Mouse (Mus musculus) heart, embryonic 15.5 days (tissue): ENCODE data around the gene Gsc. TPM values are rescaled to one million over a fixed set of nuclear protein-coding genes. Genes with fewer than 3 reads are reported as not detected.
A peak's percentile ranks its signal among the peaks of the same experiment; 100 is the strongest.

Experiments used
- ATAC-seq: fragments of 200-750 bp; cut with Nextera tagmentation; replicated peaks from 2 replicates; pipeline ENCODE4 v1.8.0; 2017; ENCODE audit warnings: low read depth, moderate TSS enrichment; ENCODE audit not compliant: insufficient number of reproducible peaks, insufficient read depth, low FRiP score
- H3K27ac ChIP-seq: fragments of 300-500 bp; sonication (generic); 2 replicates; pipeline ENCODE4 v1.5.1; 2015; ENCODE audit warnings: mild to moderate bottlenecking, inconsistent platforms
- H3K27me3 ChIP-seq: fragments of 300-500 bp; sonication (generic); 2 replicates; pipeline ENCODE4 v1.6.1; 2015; ENCODE audit warnings: inconsistent platforms
- H3K36me3 ChIP-seq: fragments of 300-500 bp; sonication (generic); 2 replicates; pipeline ENCODE4 v1.6.1; 2015; ENCODE audit warnings: mild to moderate bottlenecking, inconsistent platforms
- H3K4me1 ChIP-seq: fragments of 300-500 bp; sonication (generic); replicated peaks from 2 replicates; pipeline ENCODE4 v1.6.1; 2015; ENCODE audit warnings: inconsistent platforms
- H3K4me2 ChIP-seq: fragments of 300-500 bp; sonication (generic); 2 replicates; pipeline ENCODE4 v1.6.1; 2015; ENCODE audit warnings: inconsistent platforms, mild to moderate bottlenecking, moderate library complexity
- H3K4me3 ChIP-seq: fragments of 300-500 bp; sonication (generic); 2 replicates; pipeline ENCODE4 v1.5.1; 2015; ENCODE audit warnings: mild to moderate bottlenecking, inconsistent platforms
- H3K9ac ChIP-seq: fragments of 300-500 bp; sonication (generic); 2 replicates; pipeline ENCODE4 v1.6.1; 2015; ENCODE audit warnings: mild to moderate bottlenecking, inconsistent platforms
- H3K9me3 ChIP-seq: fragments of 300-500 bp; sonication (generic); replicated peaks from 2 replicates; pipeline ENCODE4 v1.6.1; 2016; ENCODE audit warnings: inconsistent platforms
- WGBS: fragments of 180-500 bp; shearing (Covaris S2); methylation state at CpG from one replicate; pipeline ENCODE4 v1.1.7; 2015; ENCODE audit warnings: mixed read lengths; 5-methylcytosine and 5-hydroxymethylcytosine counted together
- polyA plus RNA-seq: library from polyadenylated mRNA; unstranded; fragments of >200 nt; fragmentation: Nextera tagmentation; extraction: Ambion mirVana; gene quantifications from 2 replicates; pipeline ENCODE4 v1.2.1, GENCODE M21; 2015

The Gsc gene
- polyA plus RNA-seq, 1 experiment from 2014 or later: 0.54 TPM

GRCm38 (mm10) chr12:104474881-104475740 is 2.0 kb upstream of the Gsc start:
- no peak overlapping the region for H3K4me3 ChIP-seq
- no peaks in the 10 kb centered on the region for H3K9me3 ChIP-seq
- no peak overlapping the region for H3K27ac ChIP-seq
- H3K4me1 ChIP-seq: peaks cover 32% of the 10 kb centered on the region
- WGBS: 6% methylated on average over 22 of the region's 22 CpGs
- H3K36me3 ChIP-seq: no peaks in the 10 kb centered on the region
- H3K27me3 ChIP-seq: peaks cover 96% of the 10 kb centered on the region
- H3K4me2 ChIP-seq: no peak overlapping the region
- H3K9ac ChIP-seq: no peak overlapping the region
- ATAC-seq: no peak

GRCm38 (mm10) chr12:104474191-104474871 is 1.2 kb upstream of the Gsc start:
- Histone ChIP-seq H3K36me3 (no peaks in the 10 kb centered on the region), H3K4me3 (peak overlapping the region; percentile 25), H3K27me3 (peaks cover 95% of the 10 kb centered on the region), H3K9ac (no peak overlapping the region), H3K4me1 (peaks cover 32% of the 10 kb centered on the region), H3K27ac (no peak overlapping the region), H3K4me2 (no peak overlapping the region; the same call in 1 of the 2 replicates), H3K9me3 (no peaks in the 10 kb centered on the region)
- ATAC-seq: no peak
- WGBS: 2% methylated on average over 42 of the region's 42 CpGs

- Histone ChIP-seq H3K4me1 (peaks cover 37% of the 10 kb centered on the region), H3K27ac (no peak overlapping the region), H3K9ac (no peak overlapping the region), H3K4me2 (peak overlapping the region; percentile 96), H3K27me3 (peaks cover 93% of the 10 kb centered on the region), H3K36me3 (no peaks in the 10 kb centered on the region), H3K9me3 (no peaks in the 10 kb centered on the region), H3K4me3 (peak overlapping the region; percentile 63)
- WGBS: 4% methylated on average over 17 of the region's 18 CpGs
- ATAC-seq: no peak
Observed at GRCm38 (mm10) chr12:104473492-104473891, 362 bp upstream of the Gsc start.

DNA sequence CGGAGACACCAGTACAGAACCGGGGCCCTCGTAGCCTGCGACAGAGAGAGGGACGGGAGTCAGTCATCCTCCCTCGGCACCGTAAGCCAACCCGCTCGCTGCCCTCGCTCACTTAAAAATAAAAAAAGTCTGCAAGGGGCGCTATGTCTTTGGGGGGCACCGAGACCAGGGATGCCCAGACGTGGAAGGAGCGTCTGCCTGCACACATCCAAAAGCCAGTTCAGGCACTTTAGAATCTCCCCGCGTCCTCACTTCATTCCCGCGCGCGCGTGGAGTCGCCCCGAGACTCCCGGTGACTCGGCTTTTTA is 958 bp downstream of the Gsc start:
- Histone ChIP-seq H3K9ac (no peak overlapping the region), H3K36me3 (no peaks in the 10 kb centered on the region), H3K4me1 (peaks cover 39% of the 10 kb centered on the region), H3K4me2 (peak overlapping the region; percentile 96), H3K27me3 (peaks cover 84% of the 10 kb centered on the region), H3K4me3 (peak overlapping the region; percentile 63), H3K27ac (no peak overlapping the region), H3K9me3 (no peaks in the 10 kb centered on the region)
- 1% methylated on average over 25 of the region's 25 CpGs for WGBS
- no peak for ATAC-seq

DNA sequence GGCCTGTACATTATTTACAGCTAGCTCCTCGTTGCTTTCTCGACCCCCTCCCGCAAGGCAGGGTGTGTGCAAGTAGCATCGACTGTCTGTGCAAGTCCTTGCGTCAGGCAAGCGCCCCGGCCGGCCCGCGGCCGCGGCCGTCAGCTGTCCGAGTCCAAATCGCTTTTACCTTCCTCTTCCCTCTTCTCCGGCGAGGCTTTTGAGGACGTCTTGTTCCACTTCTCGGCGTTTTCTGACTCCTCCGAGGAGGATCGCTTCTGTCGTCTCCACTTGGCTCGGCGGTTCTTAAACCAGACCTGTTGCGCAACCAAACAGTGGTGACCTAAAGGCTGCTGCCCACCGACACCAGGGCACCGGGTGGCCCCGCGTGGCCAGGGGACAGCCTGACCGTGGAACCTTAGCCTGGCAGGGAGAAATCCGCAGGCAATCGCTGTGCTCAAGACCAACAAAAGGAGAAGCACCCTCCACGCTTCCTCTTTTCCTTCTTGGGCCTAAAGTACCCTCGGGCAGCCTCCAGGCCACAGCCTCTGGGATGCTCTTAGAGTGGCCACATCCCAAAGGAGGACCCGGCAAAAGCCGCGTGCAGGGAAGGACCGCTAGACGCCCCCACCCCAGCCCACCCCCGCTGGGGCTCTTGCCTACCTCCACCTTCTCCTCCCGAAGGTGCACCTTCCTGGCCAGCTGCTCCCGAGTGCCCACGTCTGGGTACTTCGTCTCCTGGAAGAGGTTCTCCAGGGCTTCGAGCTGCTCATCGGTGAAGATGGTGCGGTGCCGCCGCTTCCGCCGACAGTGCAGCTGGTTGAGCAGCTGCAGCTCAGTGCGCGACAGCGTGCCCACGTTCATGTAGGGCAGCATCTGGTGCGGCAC is 1.5 kb downstream of the Gsc start:
- H3K27ac ChIP-seq: no peak overlapping the region
- H3K9me3 ChIP-seq: no peaks in the 10 kb centered on the region
- H3K27me3 ChIP-seq: peaks cover 78% of the 10 kb centered on the region
- WGBS: 7% methylated on average over 57 of the region's 57 CpGs
- H3K4me2 ChIP-seq: peak overlapping the region; percentile 96
- no peaks in the 10 kb centered on the region for H3K36me3 ChIP-seq
- peak overlapping the region; percentile 63 for H3K4me3 ChIP-seq
- ATAC-seq: no peak
- peaks cover 39% of the 10 kb centered on the region for H3K4me1 ChIP-seq
- no peak overlapping the region for H3K9ac ChIP-seq

- WGBS: 53% methylated on average over 6 of the region's 6 CpGs
- H3K4me3 ChIP-seq: no peak overlapping the region
- H3K36me3 ChIP-seq: no peaks in the 10 kb centered on the region
- H3K4me2 ChIP-seq: no peak overlapping the region
- H3K9ac ChIP-seq: no peak overlapping the region
- H3K27me3 ChIP-seq: peaks cover 69% of the 10 kb centered on the region
- ATAC-seq: no peak
- peaks cover 41% of the 10 kb centered on the region for H3K4me1 ChIP-seq
- H3K27ac ChIP-seq: no peak overlapping the region
- no peaks in the 10 kb centered on the region for H3K9me3 ChIP-seq
Observed at GRCm38 (mm10) chr12:104470646-104471045, 2.5 kb downstream of the Gsc start.

GRCm38 (mm10) chr12:104468783-104469182 is 4.3 kb downstream of the Gsc start:
- H3K9ac ChIP-seq: no peak overlapping the region
- ATAC-seq: 0 out of 2 replicates have a peak, but pooled peaks have one; percentile 6

DNA sequence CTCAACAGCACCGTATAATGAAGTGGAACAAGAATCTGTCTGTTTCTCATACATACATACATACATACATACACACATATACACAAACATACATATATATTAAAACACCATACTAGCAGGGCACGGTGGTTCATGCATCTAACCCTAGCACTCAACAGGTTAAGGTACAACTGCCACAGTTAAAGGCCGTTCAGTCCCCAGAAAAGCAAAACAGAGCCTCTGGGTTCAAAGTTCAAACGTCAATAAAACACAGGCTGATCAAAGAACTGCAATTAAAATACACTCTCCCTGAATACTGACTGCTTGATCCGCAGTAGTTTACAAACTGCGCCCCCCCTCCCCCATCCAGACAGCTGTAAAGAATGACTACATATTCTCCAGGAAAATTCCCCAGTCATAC is 5.8 kb downstream of the Gsc start:
- Histone ChIP-seq H3K27ac (no peak overlapping the region), H3K4me1 (peaks cover 21% of the 10 kb centered on the region), H3K36me3 (no peaks in the 10 kb centered on the region), H3K27me3 (peaks cover 38% of the 10 kb centered on the region), H3K9me3 (no peaks in the 10 kb centered on the region), H3K9ac (no peak overlapping the region), H3K4me2 (no peak overlapping the region), H3K4me3 (no peak overlapping the region)
- WGBS: 68% methylated on average over 6 of the region's 6 CpGs
- no peak for ATAC-seq

More at GRCm38 (mm10) chr12:104468783-104469182, 4.3 kb downstream of the Gsc start:
- Histone ChIP-seq H3K9me3 (no peaks in the 10 kb centered on the region), H3K4me1 (peaks cover 33% of the 10 kb centered on the region), H3K4me2 (no peak overlapping the region), H3K36me3 (no peaks in the 10 kb centered on the region), H3K27ac (no peak overlapping the region), H3K4me3 (no peak overlapping the region), H3K27me3 (peaks cover 51% of the 10 kb centered on the region)
- WGBS: 10% methylated on average over 4 of the region's 4 CpGs

GRCm38 (mm10) chr12:104466930-104467329 is 6.2 kb downstream of the Gsc start:
- no peaks in the 10 kb centered on the region for H3K36me3 ChIP-seq
- no peaks in the 10 kb centered on the region for H3K9me3 ChIP-seq
- WGBS: 55% methylated on average over 7 of the region's 7 CpGs
- H3K4me1 ChIP-seq: peaks cover 17% of the 10 kb centered on the region
- ATAC-seq: no peak
- no peak overlapping the region for H3K9ac ChIP-seq
- no peak overlapping the region for H3K4me2 ChIP-seq
- H3K4me3 ChIP-seq: no peak overlapping the region
- peaks cover 33% of the 10 kb centered on the region for H3K27me3 ChIP-seq
- H3K27ac ChIP-seq: no peak overlapping the region

DNA sequence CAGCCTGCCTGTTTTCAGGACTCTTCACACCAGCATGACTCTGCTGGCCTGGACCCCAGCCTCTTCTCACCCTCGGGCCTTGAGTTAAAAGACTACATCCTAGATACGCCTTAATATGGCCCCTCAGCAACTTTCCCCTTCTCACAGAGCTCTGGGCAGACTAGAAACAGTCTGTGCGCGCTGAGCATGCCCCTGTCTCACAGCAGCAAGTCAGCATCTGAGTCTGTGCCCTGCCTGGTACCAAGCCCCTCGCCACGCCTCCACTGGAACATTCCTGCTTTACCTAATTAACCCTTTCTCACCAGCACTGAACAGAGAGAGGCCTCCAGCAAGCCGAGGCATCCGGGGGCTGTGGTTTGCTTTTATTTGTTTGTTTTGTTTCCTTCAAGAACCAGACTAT is 11.8 kb downstream of the Gsc start:
- no peak for ATAC-seq
- 31% methylated on average over 8 of the region's 8 CpGs for WGBS
- Histone ChIP-seq H3K36me3 (no peaks in the 10 kb centered on the region), H3K9me3 (no peaks in the 10 kb centered on the region), H3K4me2 (no peak overlapping the region), H3K4me3 (no peak overlapping the region), H3K27ac (no peak overlapping the region), H3K27me3 (peaks cover 3% of the 10 kb centered on the region; the same call in 1 of the 2 replicates), H3K4me1 (0 out of 2 replicates have a peak, but pooled peaks cover 2% of the 10 kb centered on the region), H3K9ac (no peak overlapping the region)

- Histone ChIP-seq H3K27ac (no peak overlapping the region), H3K4me1 (no peaks in the 10 kb centered on the region), H3K4me3 (no peak overlapping the region), H3K27me3 (0 out of 2 replicates have a peak, but pooled peaks cover 3% of the 10 kb centered on the region), H3K36me3 (no peaks in the 10 kb centered on the region), H3K4me2 (no peak overlapping the region), H3K9ac (no peak overlapping the region), H3K9me3 (no peaks in the 10 kb centered on the region)
- no peak for ATAC-seq
- 58% methylated on average over 6 of the region's 6 CpGs for WGBS
Observed at GRCm38 (mm10) chr12:104459377-104459776, 13.8 kb downstream of the Gsc start.
